Mouse (Mus musculus) C2C12 (cell line): ENCODE measurements at regions not wholly inside any gene's neighbourhood (a gene's known extent, or its start where the extent isn't known, plus 50 kb on each side); places are given as distances from the start of the nearest gene placed in this dataset.

ENCODE experiments used
- CEBPB ChIP-seq: IDR thresholded peaks from one replicate; pipeline ENCODE4 v1.6.1; 2011; ENCODE audit warnings: low read depth, mild to moderate bottlenecking, control low read depth, moderate library complexity
- CTCF ChIP-seq: IDR thresholded peaks from one replicate; pipeline ENCODE4 v1.5.1; 2011; ENCODE audit not compliant: control insufficient read depth, insufficient read depth, insufficient read length
- FOSL1 ChIP-seq: IDR thresholded peaks from one replicate; pipeline ENCODE4 v1.8.0; 2011; ENCODE audit warnings: mild to moderate bottlenecking, low read length; ENCODE audit not compliant: poor library complexity, insufficient read depth, severe bottlenecking
- MAX ChIP-seq: IDR thresholded peaks from one replicate; pipeline ENCODE4 v1.6.1; 2011; ENCODE audit warnings: mild to moderate bottlenecking, control low read depth
- MYOD1 ChIP-seq: IDR thresholded peaks from one replicate; pipeline ENCODE4 v1.6.1; 2011; ENCODE audit warnings: low read depth; ENCODE audit not compliant: control insufficient read depth, insufficient read length
- MYOG ChIP-seq: IDR thresholded peaks from one replicate; pipeline ENCODE4 v1.6.1; 2011; ENCODE audit not compliant: control insufficient read depth, insufficient read length; ENCODE audit errors: extremely low read depth
- USF1 ChIP-seq: IDR thresholded peaks from one replicate; pipeline ENCODE4 v1.6.1; 2011; ENCODE audit warnings: low read depth, mild to moderate bottlenecking, control low read depth, moderate library complexity

GRCm38 (mm10) chr9:94292147-94292546 lies 245.7 kb downstream of the 1190002N15Rik start:
- no peak for TF ChIP-seq MAX
- TF ChIP-seq CTCF: no peak
- no peak for TF ChIP-seq MYOG
- TF ChIP-seq MYOD1: no peak
- TF ChIP-seq CEBPB: no peak
- TF ChIP-seq FOSL1: no peak
- TF ChIP-seq USF1: no peak
